Mouse (Mus musculus): ENCODE results near the gene Dhcr24. TPM values are rescaled to one million over a fixed set of nuclear protein-coding genes. Genes with fewer than 3 reads are reported as not detected.

The Dhcr24 gene
- polyA plus RNA-seq, 1 experiment from 2014 or later, result 20.9 TPM

GRCm38 (mm10) chr4:106557262-106557661, 3.6 kb upstream of the Dhcr24 start:
- H3K27ac ChIP-seq (replicated peaks; ENCODE audit: low read depth, low read length), result no peak overlapping the region
- 91% methylated on average over 5 of the region's 5 CpGs for WGBS

GRCm38 (mm10) chr4:106557978-106558377, 2.9 kb upstream of the Dhcr24 start:
- H3K9ac ChIP-seq (replicated peaks; ENCODE audit: low read length), result no peak overlapping the region
- H3K27ac ChIP-seq (replicated peaks; ENCODE audit: low read depth, low read length), result no peak overlapping the region
- no peak overlapping the region for H3K4me3 ChIP-seq (replicated peaks; ENCODE audit: low read depth, low read length)
- H3K27me3 ChIP-seq (ENCODE audit: control insufficient read depth, insufficient read depth, low read length), result no peaks in the 10 kb centered on the region
- H3K4me2 ChIP-seq (ENCODE audit: low read length), result no peak overlapping the region
- DNase-seq, result no peak
- WGBS, result no CpG with 5 or more reads among the region's 1 CpGs
- peaks cover 18% of the 10 kb centered on the region for H3K4me1 ChIP-seq (ENCODE audit: control insufficient read depth, insufficient read depth, low read length)
- no peaks in the 10 kb centered on the region for H3K36me3 ChIP-seq (ENCODE audit: control insufficient read depth, insufficient read depth, low read length)
- no peak for ATAC-seq (ENCODE audit: low FRiP score, low TSS enrichment)
- no peaks in the 10 kb centered on the region for H3K9me3 ChIP-seq (ENCODE audit: control insufficient read depth, low read length)

More at GRCm38 (mm10) chr4:106557262-106557661, 3.6 kb upstream of the Dhcr24 start:
- H3K4me3 ChIP-seq (replicated peaks; ENCODE audit: low read depth, low read length), result no peak overlapping the region
- no peaks in the 10 kb centered on the region for H3K9me3 ChIP-seq (ENCODE audit: control insufficient read depth, low read length)
- H3K4me2 ChIP-seq (ENCODE audit: low read length), result no peak overlapping the region
- H3K27me3 ChIP-seq (ENCODE audit: control insufficient read depth, insufficient read depth, low read length), result no peaks in the 10 kb centered on the region
- H3K9ac ChIP-seq (replicated peaks; ENCODE audit: low read length), result no peak overlapping the region
- H3K36me3 ChIP-seq (ENCODE audit: control insufficient read depth, insufficient read depth, low read length), result no peaks in the 10 kb centered on the region
- no peak for DNase-seq
- no peak for ATAC-seq (ENCODE audit: low FRiP score, low TSS enrichment)
- peaks cover 10% of the 10 kb centered on the region for H3K4me1 ChIP-seq (ENCODE audit: control insufficient read depth, insufficient read depth, low read length)

GRCm38 (mm10) chr4:106559343-106560212, 1.3 kb upstream of the Dhcr24 start:
- Histone ChIP-seq H3K9ac (replicated peaks; ENCODE audit: low read length) (no peak overlapping the region), H3K4me3 (replicated peaks; ENCODE audit: low read depth, low read length) (peak overlapping the region; percentile 90), H3K27me3 (ENCODE audit: control insufficient read depth, insufficient read depth, low read length) (no peaks in the 10 kb centered on the region), H3K36me3 (ENCODE audit: control insufficient read depth, insufficient read depth, low read length) (peaks cover 7% of the 10 kb centered on the region), H3K4me1 (ENCODE audit: control insufficient read depth, insufficient read depth, low read length) (peaks cover 32% of the 10 kb centered on the region), H3K27ac (replicated peaks; ENCODE audit: low read depth, low read length) (peak overlapping the region; percentile 91), H3K4me2 (ENCODE audit: low read length) (peak overlapping the region; percentile 89), H3K9me3 (ENCODE audit: control insufficient read depth, low read length) (no peaks in the 10 kb centered on the region)
- ATAC-seq (ENCODE audit: low FRiP score, low TSS enrichment), result no peak
- WGBS, result 30% methylated on average over 13 of the region's 13 CpGs
- peak; percentile 27 for DNase-seq

GRCm38 (mm10) chr4:106560213-106560845, 509 bp upstream of the Dhcr24 start:
- Histone ChIP-seq H3K4me2 (ENCODE audit: low read length) (peak overlapping the region; percentile 89), H3K36me3 (ENCODE audit: control insufficient read depth, insufficient read depth, low read length) (peaks cover 14% of the 10 kb centered on the region), H3K4me3 (replicated peaks; ENCODE audit: low read depth, low read length) (peak overlapping the region; percentile 90), H3K4me1 (ENCODE audit: control insufficient read depth, insufficient read depth, low read length) (peaks cover 32% of the 10 kb centered on the region), H3K27ac (replicated peaks; ENCODE audit: low read depth, low read length) (peak overlapping the region; percentile 91), H3K27me3 (ENCODE audit: control insufficient read depth, insufficient read depth, low read length) (no peaks in the 10 kb centered on the region), H3K9ac (replicated peaks; ENCODE audit: low read length) (peak overlapping the region; percentile 78), H3K9me3 (ENCODE audit: control insufficient read depth, low read length) (no peaks in the 10 kb centered on the region)
- DNase-seq (no peak), ATAC-seq (ENCODE audit: low FRiP score, low TSS enrichment) (peak; percentile 80)
- under 1% methylated on average over 20 of the region's 20 CpGs for WGBS

GRCm38 (mm10) chr4:106562006-106562405, 1.2 kb downstream of the Dhcr24 start:
- Histone ChIP-seq H3K9me3 (ENCODE audit: control insufficient read depth, low read length) (no peaks in the 10 kb centered on the region), H3K9ac (replicated peaks; ENCODE audit: low read length) (peak overlapping the region; percentile 78), H3K27me3 (ENCODE audit: control insufficient read depth, insufficient read depth, low read length) (no peaks in the 10 kb centered on the region), H3K27ac (replicated peaks; ENCODE audit: low read depth, low read length) (no peak overlapping the region), H3K36me3 (ENCODE audit: control insufficient read depth, insufficient read depth, low read length) (peaks cover 29% of the 10 kb centered on the region), H3K4me3 (replicated peaks; ENCODE audit: low read depth, low read length) (peak overlapping the region; percentile 90), H3K4me2 (ENCODE audit: low read length) (peak overlapping the region; percentile 89), H3K4me1 (ENCODE audit: control insufficient read depth, insufficient read depth, low read length) (peaks cover 32% of the 10 kb centered on the region)
- ATAC-seq (ENCODE audit: low FRiP score, low TSS enrichment) (no peak), DNase-seq (peak; percentile 19)
- WGBS, result 8% methylated on average over 6 of the region's 6 CpGs

GRCm38 (mm10) chr4:106562837-106563790, 2.3 kb downstream of the Dhcr24 start:
- H3K4me2 ChIP-seq (ENCODE audit: low read length), result peak overlapping the region; percentile 89
- no peaks in the 10 kb centered on the region for H3K9me3 ChIP-seq (ENCODE audit: control insufficient read depth, low read length)
- H3K27ac ChIP-seq (replicated peaks; ENCODE audit: low read depth, low read length), result no peak overlapping the region
- no peaks in the 10 kb centered on the region for H3K27me3 ChIP-seq (ENCODE audit: control insufficient read depth, insufficient read depth, low read length)
- peaks cover 40% of the 10 kb centered on the region for H3K36me3 ChIP-seq (ENCODE audit: control insufficient read depth, insufficient read depth, low read length)
- H3K4me3 ChIP-seq (replicated peaks; ENCODE audit: low read depth, low read length), result peak overlapping the region; percentile 90
- ATAC-seq (ENCODE audit: low FRiP score, low TSS enrichment), result no peak
- 47% methylated on average over 9 of the region's 9 CpGs for WGBS
- no peak for DNase-seq
- peaks cover 32% of the 10 kb centered on the region for H3K4me1 ChIP-seq (ENCODE audit: control insufficient read depth, insufficient read depth, low read length)
- H3K9ac ChIP-seq (replicated peaks; ENCODE audit: low read length), result peak overlapping the region; percentile 78

GRCm38 (mm10) chr4:106564161-106564560, 3.3 kb downstream of the Dhcr24 start:
- H3K4me1 ChIP-seq (ENCODE audit: control insufficient read depth, insufficient read depth, low read length), result peaks cover 32% of the 10 kb centered on the region
- no peak overlapping the region for H3K4me3 ChIP-seq (replicated peaks; ENCODE audit: low read depth, low read length)
- no peaks in the 10 kb centered on the region for H3K27me3 ChIP-seq (ENCODE audit: control insufficient read depth, insufficient read depth, low read length)
- no peak for DNase-seq
- H3K9me3 ChIP-seq (ENCODE audit: control insufficient read depth, low read length), result no peaks in the 10 kb centered on the region
- ATAC-seq (ENCODE audit: low FRiP score, low TSS enrichment), result no peak
- H3K36me3 ChIP-seq (ENCODE audit: control insufficient read depth, insufficient read depth, low read length), result peaks cover 41% of the 10 kb centered on the region
- H3K4me2 ChIP-seq (ENCODE audit: low read length), result peak overlapping the region; percentile 89
- H3K27ac ChIP-seq (replicated peaks; ENCODE audit: low read depth, low read length), result no peak overlapping the region
- no peak overlapping the region for H3K9ac ChIP-seq (replicated peaks; ENCODE audit: low read length)
- 87% methylated on average over 11 of the region's 11 CpGs for WGBS

- no peaks in the 10 kb centered on the region for H3K9me3 ChIP-seq (ENCODE audit: control insufficient read depth, low read length)
- peaks cover 73% of the 10 kb centered on the region for H3K36me3 ChIP-seq (ENCODE audit: control insufficient read depth, insufficient read depth, low read length)
- H3K4me1 ChIP-seq (ENCODE audit: control insufficient read depth, insufficient read depth, low read length), result no peaks in the 10 kb centered on the region
- WGBS, result 95% methylated on average over 4 of the region's 4 CpGs
- no peak overlapping the region for H3K4me3 ChIP-seq (replicated peaks; ENCODE audit: low read depth, low read length)
- peak; percentile 23 for DNase-seq
- ATAC-seq (ENCODE audit: low FRiP score, low TSS enrichment), result no peak; the same call in 1 of the 2 replicates
- H3K4me2 ChIP-seq (ENCODE audit: low read length), result no peak overlapping the region
- H3K27me3 ChIP-seq (ENCODE audit: control insufficient read depth, insufficient read depth, low read length), result no peaks in the 10 kb centered on the region
- no peak overlapping the region for H3K27ac ChIP-seq (replicated peaks; ENCODE audit: low read depth, low read length)
- no peak overlapping the region for H3K9ac ChIP-seq (replicated peaks; ENCODE audit: low read length)
Measured at GRCm38 (mm10) chr4:106569680-106570079, 8.8 kb downstream of the Dhcr24 start.

All from midbrain, embryonic 14.5 days (tissue).